Mouse (Mus musculus): Measurements from ENCODE around the gene 4930519P11Rik.

Gene 4930519P11Rik

DNA sequence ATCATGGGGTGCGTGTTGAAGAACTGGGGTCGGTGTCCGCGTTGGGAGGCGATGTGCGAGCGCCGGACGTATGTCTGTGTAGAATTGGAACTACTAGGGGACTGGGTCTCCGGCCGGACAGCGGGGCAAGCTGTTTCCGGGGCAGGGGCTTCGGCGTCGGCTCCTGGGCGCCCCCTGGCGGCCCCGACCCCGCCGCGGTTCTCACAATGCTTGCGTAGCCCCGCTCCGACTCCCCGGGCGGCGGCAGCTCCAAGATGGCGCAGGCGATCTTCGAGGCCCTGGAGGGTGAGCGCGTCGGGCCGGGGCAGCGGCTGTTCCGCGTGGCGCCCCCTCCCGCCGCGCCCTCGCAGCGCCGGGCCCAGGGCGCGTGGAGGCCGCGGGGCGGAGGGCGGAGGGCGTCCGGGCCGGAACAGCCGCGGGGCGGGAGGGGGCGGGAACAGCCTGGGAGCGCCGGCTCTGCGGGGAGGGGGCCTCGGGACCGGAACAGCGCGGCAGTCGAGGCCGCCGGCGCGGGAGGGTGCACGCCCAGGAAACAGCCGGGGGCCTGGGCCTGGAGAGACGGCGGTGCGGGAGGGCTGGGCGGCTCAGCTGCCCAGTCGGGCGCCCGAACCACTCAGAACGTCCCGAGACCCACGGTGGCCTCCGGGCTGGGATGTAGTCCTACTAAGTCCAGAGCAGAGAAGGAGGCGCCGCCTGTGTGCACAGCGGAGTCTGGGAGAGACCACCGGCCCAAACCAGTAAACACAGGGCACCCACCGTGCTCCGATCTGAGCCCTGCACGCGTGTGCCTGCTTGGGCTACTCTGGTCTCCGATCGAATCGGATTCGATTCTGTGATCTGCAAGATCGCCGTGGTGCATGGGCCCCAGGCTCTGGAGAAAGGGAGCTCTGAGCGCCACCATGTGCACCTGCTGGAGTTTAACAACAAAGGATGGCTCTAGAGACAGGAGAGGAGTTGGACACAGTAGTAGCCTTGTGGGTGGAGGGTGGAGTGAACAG, at the start of gene 4930519P11Rik, which contains the start of gene Zfp341:
Gene 4930519P11Rik (minus strand): TSS at position 320 of the 998 bp plus-strand sequence.
Gene Zfp341 (plus strand): TSS at position 180 of the 998 bp plus-strand sequence.
- peak; percentile 80 to 82 for DNase-seq (ENCODE audit: low spot score in 2 of 2)

- no peak for DNase-seq (ENCODE audit: low spot score in 2 of 2)
Measured at GRCm38 (mm10) chr2:154659531-154660074, 46.4 kb upstream of the 4930519P11Rik start.

DNA sequence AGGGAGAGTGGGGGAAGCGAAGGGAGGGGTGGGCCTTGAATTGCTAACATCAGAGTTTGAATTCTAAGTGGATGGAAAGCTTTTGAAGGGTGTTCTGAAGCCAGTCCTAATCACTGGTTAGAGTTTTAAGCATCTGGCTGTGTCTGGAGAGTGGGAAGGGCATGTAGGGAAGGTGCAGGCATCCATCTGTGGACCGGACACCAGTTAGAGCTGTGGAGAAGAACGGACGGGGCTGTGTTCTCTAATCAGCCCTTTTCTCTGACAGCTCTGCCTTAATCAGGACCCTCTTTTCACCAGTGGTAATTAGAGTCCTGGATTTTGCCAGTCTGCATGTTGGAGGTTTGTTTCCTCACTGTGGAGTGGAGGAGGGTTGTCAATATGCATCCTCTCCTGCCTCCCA, 45.8 kb upstream of the 4930519P11Rik start:
- no peak for DNase-seq (ENCODE audit: low spot score in 2 of 2)

GRCm38 (mm10) chr2:154657486-154658237, 44.4 kb upstream of the 4930519P11Rik start:
- DNase-seq (ENCODE audit: low spot score in 2 of 2): no peak

GRCm38 (mm10) chr2:154656710-154657485, 43.7 kb upstream of the 4930519P11Rik start:
- peak; percentile 93 to 95 for DNase-seq (ENCODE audit: low spot score in 2 of 2)

GRCm38 (mm10) chr2:154655878-154656414, 42.7 kb upstream of the 4930519P11Rik start:
- no peak for DNase-seq (ENCODE audit: low spot score in 2 of 2)

GRCm38 (mm10) chr2:154654976-154655375, 41.7 kb upstream of the 4930519P11Rik start:
- no peak for DNase-seq (ENCODE audit: low spot score in 2 of 2)

- no peak for DNase-seq (ENCODE audit: low spot score in 2 of 2)
Measured at GRCm38 (mm10) chr2:154651363-154651762, 38.1 kb upstream of the 4930519P11Rik start, which contains the start of gene Chmp4b. TSS of gene Chmp4b (plus strand) at chr2:154651705.

DNA sequence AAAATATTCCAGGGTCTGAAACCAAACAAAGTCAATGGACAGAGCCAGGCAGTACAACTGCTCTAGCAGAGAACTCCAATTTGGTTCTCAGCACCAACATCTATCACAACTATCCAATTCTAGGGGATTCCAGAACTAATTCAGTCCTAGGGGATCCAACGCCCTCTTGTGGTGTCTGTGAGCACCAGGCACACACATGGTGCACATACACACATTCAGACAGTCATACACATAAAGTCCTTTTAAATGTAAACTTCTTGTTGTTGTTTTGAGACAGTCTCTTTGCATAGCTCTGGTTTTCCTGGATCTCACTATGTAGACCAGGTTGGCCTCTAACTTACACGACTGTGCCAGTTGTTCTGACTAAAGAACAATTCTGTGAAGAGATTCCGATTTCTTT, 37.2 kb upstream of the 4930519P11Rik start:
- DNase-seq (ENCODE audit: low spot score in 2 of 2): no peak

DNA sequence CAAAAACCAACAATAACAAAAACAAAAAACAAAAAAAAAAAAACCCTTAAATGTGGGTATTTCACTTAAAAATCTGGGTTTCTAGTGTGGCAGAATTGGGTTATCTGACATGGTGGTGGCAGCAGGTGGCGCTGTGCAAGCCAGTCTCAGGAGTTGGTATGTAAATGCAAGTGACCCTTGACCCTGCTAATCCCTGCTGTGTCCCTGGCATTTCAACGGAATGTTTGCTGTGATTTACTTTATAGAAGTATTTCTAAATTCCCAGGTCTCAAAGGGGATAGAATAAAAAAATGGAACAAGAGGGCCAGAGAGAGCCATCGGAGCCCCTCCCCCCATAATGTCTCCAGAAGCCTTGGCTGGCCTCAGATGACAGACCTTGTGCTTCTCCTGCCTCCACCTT, 34.8 kb upstream of the 4930519P11Rik start:
- no peak for DNase-seq (ENCODE audit: low spot score in 2 of 2)

DNA sequence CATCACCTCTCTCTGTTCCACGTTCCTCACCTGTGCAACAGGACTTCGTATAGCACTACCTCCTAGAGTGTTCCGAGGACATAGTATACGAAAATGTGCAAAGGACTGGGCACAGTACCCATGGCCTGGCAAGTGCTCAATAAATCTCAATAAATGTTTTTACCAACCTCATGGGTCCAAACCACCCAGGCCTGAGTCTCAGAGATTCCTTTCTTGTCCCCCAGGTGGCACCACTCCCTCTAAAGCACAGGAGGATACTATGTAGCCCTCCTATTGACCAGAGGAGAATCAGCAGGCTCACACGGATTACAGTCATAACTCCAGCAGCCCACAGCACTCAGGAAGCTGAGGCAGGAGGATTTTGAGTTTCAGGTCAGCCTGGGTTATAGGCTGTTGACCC, 33.4 kb upstream of the 4930519P11Rik start:
- no peak for DNase-seq (ENCODE audit: low spot score in 2 of 2)

DNA sequence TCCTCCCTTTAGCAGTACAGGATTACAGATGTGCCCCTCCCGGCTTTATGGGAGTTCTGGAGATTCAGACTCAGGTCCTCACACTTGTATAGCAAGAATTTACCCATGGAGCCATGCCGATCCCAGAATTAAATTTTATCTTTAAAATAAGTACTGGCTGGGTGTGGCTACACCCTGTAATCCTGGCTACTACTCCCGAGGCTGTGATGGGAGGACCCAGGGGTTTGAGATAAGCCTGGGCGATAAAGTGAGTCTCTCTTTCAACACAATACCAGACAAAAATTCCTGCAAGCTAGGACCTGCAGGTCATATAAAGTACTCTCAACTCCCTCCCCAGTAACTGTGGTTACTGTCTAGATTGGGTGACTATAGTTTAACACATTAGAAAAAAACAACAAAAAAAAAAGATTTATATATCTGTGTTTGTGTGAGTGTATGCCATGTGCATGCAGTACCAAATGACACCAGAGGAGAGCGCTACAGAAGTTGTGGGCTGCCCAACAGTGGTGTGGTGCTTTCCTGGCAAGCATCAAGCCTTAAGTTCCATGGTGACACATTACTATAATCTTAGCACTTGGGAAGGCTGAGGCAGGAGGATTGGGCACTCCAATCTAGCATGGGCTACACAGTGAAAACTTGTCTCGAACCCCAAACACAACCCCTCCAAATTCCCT, 29.6 kb upstream of the 4930519P11Rik start:
- DNase-seq (ENCODE audit: low spot score in 2 of 2): no peak

GRCm38 (mm10) chr2:154642005-154642459, 28.8 kb upstream of the 4930519P11Rik start:
- no peak for DNase-seq (ENCODE audit: low spot score in 2 of 2)

GRCm38 (mm10) chr2:154641176-154641575, 27.9 kb upstream of the 4930519P11Rik start:
- DNase-seq (ENCODE audit: low spot score in 2 of 2): no peak

DNA sequence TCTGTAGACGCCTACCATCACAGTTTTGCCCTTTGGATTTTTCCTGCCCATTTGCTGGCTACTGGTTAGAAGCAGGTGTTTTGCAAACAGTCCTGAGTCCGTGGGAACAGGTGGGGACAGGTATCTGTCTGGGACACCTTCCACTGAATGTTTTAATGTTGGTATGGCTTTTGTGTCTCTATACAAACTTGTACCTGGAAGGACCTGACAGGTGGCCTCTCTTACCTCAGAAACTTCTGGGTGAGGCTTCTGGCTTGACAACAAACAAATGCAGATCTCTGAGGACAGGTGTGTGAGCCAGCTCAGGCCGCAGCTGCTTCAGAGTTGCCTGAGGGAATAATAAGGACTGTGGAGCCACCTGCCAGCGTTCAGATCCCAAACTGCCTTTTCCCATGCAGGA, 25.9 kb upstream of the 4930519P11Rik start:
- DNase-seq (ENCODE audit: low spot score in 2 of 2): no peak

GRCm38 (mm10) chr2:154638521-154638920, 25.3 kb upstream of the 4930519P11Rik start:
- DNase-seq (ENCODE audit: low spot score in 2 of 2): no peak

DNA sequence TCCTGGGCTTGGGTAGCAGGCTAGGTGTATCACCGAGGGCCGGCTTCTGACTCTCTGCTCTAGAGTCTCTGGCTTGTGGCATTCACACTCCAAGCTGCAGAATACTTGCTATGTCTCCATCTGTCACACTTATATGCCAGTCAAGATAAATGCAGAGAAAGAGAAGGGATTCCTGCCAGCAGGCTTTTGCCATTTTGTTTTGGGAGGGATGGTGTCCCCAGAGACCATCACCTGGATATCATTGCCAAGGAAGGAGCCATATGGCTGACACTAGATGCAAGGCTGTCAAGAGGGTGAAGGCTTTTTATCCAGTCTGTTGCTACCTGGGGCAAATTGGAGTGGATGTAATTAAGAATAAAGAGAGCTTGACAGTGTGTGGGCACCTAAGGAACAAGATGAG, 22.6 kb upstream of the 4930519P11Rik start:
- no peak for DNase-seq (ENCODE audit: low spot score in 2 of 2)

- DNase-seq (ENCODE audit: low spot score in 2 of 2): no peak
Measured at GRCm38 (mm10) chr2:154633876-154634644, 20.8 kb upstream of the 4930519P11Rik start.

GRCm38 (mm10) chr2:154633039-154633742, 20.0 kb upstream of the 4930519P11Rik start:
- DNase-seq (ENCODE audit: low spot score in 2 of 2): no peak

Measured in frontal cortex, postnatal 14 days (tissue).